Mouse (Mus musculus) liver, embryonic 14.5 days (tissue): Measurements from ENCODE around the gene Prss44.

Source experiments
- CTCF ChIP-seq: IDR thresholded peaks from 2 replicates; pipeline ENCODE4 v1.5.1; 2016; ENCODE audit warnings: antibody characterized with exemption, low read depth, control low read depth
- EP300 ChIP-seq: IDR thresholded peaks from 2 replicates; pipeline ENCODE4 v1.6.1; 2016; ENCODE audit warnings: antibody characterized with exemption, low read depth

- TF ChIP-seq CTCF (no peak), EP300 (no peak)
Observed at GRCm38 (mm10) chr9:110810051-110810450, 3.7 kb upstream of the Prss44 start.
